Mouse (Mus musculus) E14TG2a.4 (cell line): ENCODE measurements around the gene Chuk.

Experiments
- H3K27me3 ChIP-seq: 2 replicates; pipeline ENCODE4 v1.6.1; 2014; ENCODE audit warnings: low read length, control low read depth; ENCODE audit not compliant: insufficient read depth
- H3K36me3 ChIP-seq: 2 replicates; pipeline ENCODE4 v1.6.1; 2014; ENCODE audit warnings: low read length, control low read depth; ENCODE audit not compliant: insufficient read depth
- H3K4me1 ChIP-seq: replicated peaks from 2 replicates; pipeline ENCODE4 v1.6.1; 2014; ENCODE audit warnings: low read depth, low read length, control low read depth
- H3K4me3 ChIP-seq: replicated peaks from 2 replicates; pipeline ENCODE4 v1.5.1; 2014; ENCODE audit warnings: mild to moderate bottlenecking, low read length
- H3K9me3 ChIP-seq: 2 replicates; pipeline ENCODE4 v1.6.1; 2014; ENCODE audit warnings: low read length, control low read depth
- CTCF ChIP-seq: conservative IDR thresholded peaks from 2 replicates; pipeline ENCODE4 v1.5.1; 2014; ENCODE audit warnings: low read length
- NANOG ChIP-seq: IDR thresholded peaks from 2 replicates; pipeline ENCODE4 v1.6.1; 2014; ENCODE audit warnings: borderline replicate concordance, low read length, mixed read lengths
- POU5F1 ChIP-seq: IDR thresholded peaks from 2 replicates; pipeline ENCODE4 v1.6.1; 2014; ENCODE audit warnings: low read length, borderline replicate concordance

Gene Chuk

GRCm38 (mm10) chr19:44117793-44118192 is 10.5 kb upstream of the Chuk start:
- Histone ChIP-seq H3K4me1 (peaks cover 6% of the 10 kb centered on the region), H3K9me3 (no peaks in the 10 kb centered on the region), H3K4me3 (no peak overlapping the region), H3K36me3 (peaks cover 97% of the 10 kb centered on the region), H3K27me3 (no peaks in the 10 kb centered on the region)
- TF ChIP-seq POU5F1 (no peak), CTCF (no peak), NANOG (no peak)

- Histone ChIP-seq H3K9me3 (no peaks in the 10 kb centered on the region), H3K36me3 (peaks cover 82% of the 10 kb centered on the region), H3K4me1 (peaks cover 23% of the 10 kb centered on the region), H3K27me3 (no peaks in the 10 kb centered on the region), H3K4me3 (no peak overlapping the region)
- TF ChIP-seq NANOG (no peak), POU5F1 (no peak), CTCF (peak; percentile 29)
These were observed 4.4 kb upstream of the Chuk start for GRCm38 (mm10) chr19:44111706-44112105.

GRCm38 (mm10) chr19:44110356-44110755 is 3.1 kb upstream of the Chuk start:
- TF ChIP-seq POU5F1: no peak
- TF ChIP-seq CTCF: no peak
- no peak for TF ChIP-seq NANOG

GRCm38 (mm10) chr19:44108996-44109395 is 1.7 kb upstream of the Chuk start:
- Histone ChIP-seq H3K9me3 (no peaks in the 10 kb centered on the region), H3K4me1 (peaks cover 30% of the 10 kb centered on the region), H3K4me3 (no peak overlapping the region), H3K27me3 (no peaks in the 10 kb centered on the region), H3K36me3 (peaks cover 55% of the 10 kb centered on the region)
- TF ChIP-seq CTCF: no peak
- TF ChIP-seq POU5F1: no peak
- no peak for TF ChIP-seq NANOG

More at GRCm38 (mm10) chr19:44110356-44110755, 3.1 kb upstream of the Chuk start:
- no peaks in the 10 kb centered on the region for H3K27me3 ChIP-seq
- peaks cover 69% of the 10 kb centered on the region for H3K36me3 ChIP-seq
- H3K4me3 ChIP-seq: no peak overlapping the region
- H3K4me1 ChIP-seq: peaks cover 29% of the 10 kb centered on the region
- H3K9me3 ChIP-seq: no peaks in the 10 kb centered on the region

- H3K27me3 ChIP-seq: no peaks in the 10 kb centered on the region
- H3K4me3 ChIP-seq: peak overlapping the region; percentile 96
- TF ChIP-seq POU5F1 (no peak), CTCF (no peak), NANOG (no peak)
- H3K36me3 ChIP-seq: peaks cover 46% of the 10 kb centered on the region
- peaks cover 30% of the 10 kb centered on the region for H3K4me1 ChIP-seq
- no peaks in the 10 kb centered on the region for H3K9me3 ChIP-seq
These were observed 611 bp upstream of the Chuk start for GRCm38 (mm10) chr19:44107661-44108521.

GRCm38 (mm10) chr19:44104393-44104792 is 2.9 kb downstream of the Chuk start:
- no peaks in the 10 kb centered on the region for H3K27me3 ChIP-seq
- H3K9me3 ChIP-seq: no peaks in the 10 kb centered on the region
- no peak for TF ChIP-seq CTCF
- TF ChIP-seq NANOG: no peak
- no peak for TF ChIP-seq POU5F1
- peaks cover 25% of the 10 kb centered on the region for H3K4me1 ChIP-seq
- H3K36me3 ChIP-seq: peaks cover 36% of the 10 kb centered on the region
- H3K4me3 ChIP-seq: no peak overlapping the region

- Histone ChIP-seq H3K4me3 (no peak overlapping the region), H3K4me1 (peaks cover 19% of the 10 kb centered on the region), H3K36me3 (peaks cover 36% of the 10 kb centered on the region), H3K27me3 (no peaks in the 10 kb centered on the region), H3K9me3 (no peaks in the 10 kb centered on the region)
- no peak for TF ChIP-seq CTCF
- TF ChIP-seq POU5F1: no peak
- TF ChIP-seq NANOG: no peak
These were observed 4.3 kb downstream of the Chuk start for GRCm38 (mm10) chr19:44103001-44103400.

- no peaks in the 10 kb centered on the region for H3K9me3 ChIP-seq
- TF ChIP-seq POU5F1: no peak
- TF ChIP-seq NANOG: no peak
- TF ChIP-seq CTCF: no peak
- peaks cover 55% of the 10 kb centered on the region for H3K36me3 ChIP-seq
- H3K27me3 ChIP-seq: no peaks in the 10 kb centered on the region
- H3K4me1 ChIP-seq: peaks cover 6% of the 10 kb centered on the region; the same call in 1 of the 2 replicates
- no peak overlapping the region for H3K4me3 ChIP-seq
These were observed 6.4 kb downstream of the Chuk start for GRCm38 (mm10) chr19:44100840-44101239.

- peaks cover 30% of the 10 kb centered on the region for H3K4me1 ChIP-seq
- H3K36me3 ChIP-seq: peaks cover 56% of the 10 kb centered on the region
- H3K4me3 ChIP-seq: no peak overlapping the region
- TF ChIP-seq POU5F1 (no peak), CTCF (no peak), NANOG (peak; percentile 81; the same call in 1 of the 2 replicates)
- no peaks in the 10 kb centered on the region for H3K9me3 ChIP-seq
- H3K27me3 ChIP-seq: no peaks in the 10 kb centered on the region
These were observed 21.0 kb downstream of the Chuk start for GRCm38 (mm10) chr19:44086278-44086677.
